Comparison of ENCODE assay signal across 13 mouse cellular contexts in genomic region chr4:139828283-139828678, GRCm38 (mm10). TPM values are rescaled to one million over a fixed set of nuclear protein-coding genes. Genes with fewer than 3 reads are reported as not detected.
DNase-seq lines count a peak whose midpoint lies in the region; ATAC-seq and TF ChIP-seq lines count a peak whose summit lies in the region.
"Had no signal": no experiment of that assay in that cellular context is flagged by ENCODE, and none has a peak within 500 bp of the region (broad histone marks: within the 10 kb centered on the region; RNA-seq: fewer than 3 reads in every experiment).

No protein-coding gene starts in this region.

- no peak for TF ChIP-seq CTCF in E14TG2a.4 (conservative IDR thresholded peaks at IDR 0.05; ENCODE audit: low read length)

- H3K9me3 ChIP-seq in forebrain, embryonic 10.5 days = no peaks in the 10 kb centered on the region
- H3K9me3 ChIP-seq in forebrain, embryonic 14.5 days (replicated peaks; ENCODE audit: control insufficient read depth, low read length) = no peaks in the 10 kb centered on the region
- no peaks in the 10 kb centered on the region for H3K9me3 ChIP-seq in E14TG2a.4 (ENCODE audit: low read length)
- H3K9me3 ChIP-seq in forebrain, embryonic 16.5 days (ENCODE audit: control insufficient read depth, low read length) = no peaks in the 10 kb centered on the region
- no peaks in the 10 kb centered on the region for H3K9me3 ChIP-seq in midbrain, embryonic 11.5 days (ENCODE audit: control insufficient read depth, low read length)
- H3K9me3 ChIP-seq: lung, embryonic 15.5 days had no signal

- H3K27me3 ChIP-seq in forebrain, embryonic 10.5 days (ENCODE audit: poor library complexity, severe bottlenecking) = peaks cover 100% of the 10 kb centered on the region
- peaks cover 99% of the 10 kb centered on the region for H3K27me3 ChIP-seq in forebrain, embryonic 14.5 days (replicated peaks; ENCODE audit: control insufficient read depth, insufficient read depth, low read length)
- H3K27me3 ChIP-seq in E14TG2a.4 (ENCODE audit: insufficient read depth, low read length) = peaks cover 98% of the 10 kb centered on the region
- peaks cover 89% of the 10 kb centered on the region for H3K27me3 ChIP-seq in forebrain, embryonic 16.5 days (replicated peaks; ENCODE audit: control insufficient read depth, insufficient read depth, low read length)
- H3K27me3 ChIP-seq in midbrain, embryonic 11.5 days (ENCODE audit: control insufficient read depth, insufficient read depth, low read length) = peaks cover 79% of the 10 kb centered on the region

- H3K9ac ChIP-seq in forebrain, embryonic 14.5 days (ENCODE audit: low read length) = no peak overlapping the region
- no peak overlapping the region for H3K9ac ChIP-seq in forebrain, embryonic 16.5 days (replicated peaks; ENCODE audit: low read depth, low read length)
- H3K9ac ChIP-seq in midbrain, embryonic 11.5 days (ENCODE audit: low read length) = peak overlapping the region; percentile 32
- H3K9ac ChIP-seq: lung, embryonic 15.5 days had no signal

- 2% methylated on average over 37 of the region's 37 CpGs for WGBS in forebrain, embryonic 10.5 days
- WGBS in forebrain, embryonic 14.5 days = under 1% methylated on average over 36 of the region's 37 CpGs
- 2% methylated on average over 32 of the region's 37 CpGs for WGBS in forebrain, embryonic 16.5 days
- 3% methylated on average over 34 of the region's 37 CpGs for WGBS in midbrain, embryonic 11.5 days

- H3K27ac ChIP-seq in forebrain, embryonic 10.5 days = no peak overlapping the region; the same call in 1 of the 2 replicates
- H3K27ac ChIP-seq in forebrain, embryonic 14.5 days (ENCODE audit: low read depth, low read length) = no peak overlapping the region
- no peak overlapping the region for H3K27ac ChIP-seq in forebrain, embryonic 16.5 days (ENCODE audit: low read length)
- no peak overlapping the region for H3K27ac ChIP-seq in midbrain, embryonic 11.5 days (ENCODE audit: low read depth, low read length)
- H3K27ac ChIP-seq: lung, embryonic 15.5 days had no signal

- DNase-seq in forebrain, embryonic 10.5 days (ENCODE audit: extremely low spot score, low spot score) = no peak
- DNase-seq in forebrain, embryonic 14.5 days (ENCODE audit: low spot score) = no peak
- DNase-seq in midbrain, embryonic 11.5 days (ENCODE audit: low spot score, missing footprints) = no peak
- DNase-seq in yolk sac, embryonic 10.5 days (ENCODE audit: low spot score) = no peak
- no peak for DNase-seq in urinary bladder, postnatal 4 days (ENCODE audit: low spot score in 2 of 2)
- DNase-seq: adrenal gland, postnatal 10 days; cerebellum, postnatal 10 days; kidney, postnatal 10 days had no signal

- H3K4me1 ChIP-seq in forebrain, embryonic 10.5 days = peaks cover 90% of the 10 kb centered on the region
- H3K4me1 ChIP-seq in forebrain, embryonic 14.5 days (ENCODE audit: control insufficient read depth, insufficient read depth, low read length) = peaks cover 8% of the 10 kb centered on the region
- H3K4me1 ChIP-seq in E14TG2a.4 (replicated peaks; ENCODE audit: low read depth, low read length) = peaks cover 79% of the 10 kb centered on the region
- H3K4me1 ChIP-seq in forebrain, embryonic 16.5 days (replicated peaks; ENCODE audit: control insufficient read depth, insufficient read depth, low read length) = peaks cover 34% of the 10 kb centered on the region
- H3K4me1 ChIP-seq in midbrain, embryonic 11.5 days (ENCODE audit: control insufficient read depth, insufficient read depth, low read length) = peaks cover 72% of the 10 kb centered on the region

- H3K4me3 ChIP-seq in forebrain, embryonic 10.5 days = peak overlapping the region; percentile 55
- H3K4me3 ChIP-seq in forebrain, embryonic 14.5 days (ENCODE audit: low read depth, low read length) = no peak overlapping the region
- peak overlapping the region; percentile 46 for H3K4me3 ChIP-seq in E14TG2a.4 (replicated peaks; ENCODE audit: low read length)
- peak overlapping the region; percentile 10; the same call in 1 of the 2 replicates for H3K4me3 ChIP-seq in forebrain, embryonic 16.5 days (replicated peaks; ENCODE audit: low read length)
- H3K4me3 ChIP-seq in midbrain, embryonic 11.5 days (ENCODE audit: low read depth, low read length) = 0 out of 2 replicates have a peak overlapping the region, but pooled peaks have one; percentile 13
- H3K4me3 ChIP-seq: lung, embryonic 15.5 days had no signal

- no peaks in the 10 kb centered on the region for H3K36me3 ChIP-seq in forebrain, embryonic 10.5 days (replicated peaks)
- H3K36me3 ChIP-seq in forebrain, embryonic 14.5 days (ENCODE audit: control insufficient read depth, insufficient read depth, low read length) = no peaks in the 10 kb centered on the region
- no peaks in the 10 kb centered on the region for H3K36me3 ChIP-seq in E14TG2a.4 (ENCODE audit: insufficient read depth, low read length)
- H3K36me3 ChIP-seq in forebrain, embryonic 16.5 days (ENCODE audit: control insufficient read depth, insufficient read depth) = no peaks in the 10 kb centered on the region
- no peaks in the 10 kb centered on the region for H3K36me3 ChIP-seq in midbrain, embryonic 11.5 days (ENCODE audit: control insufficient read depth, insufficient read depth, low read length)
- H3K36me3 ChIP-seq: lung, embryonic 15.5 days had no signal

- no peak for ATAC-seq in forebrain, embryonic 14.5 days
- ATAC-seq in forebrain, embryonic 16.5 days = no peak
- ATAC-seq in midbrain, embryonic 11.5 days (ENCODE audit: low FRiP score) = no peak
- ATAC-seq in CD4-positive, CD25-positive, alpha-beta regulatory T cell, adult 4 months = no peak

- no peak overlapping the region for H3K4me2 ChIP-seq in forebrain, embryonic 14.5 days (ENCODE audit: low read length)
- H3K4me2 ChIP-seq in forebrain, embryonic 16.5 days (ENCODE audit: low read length) = peak overlapping the region; percentile 17; the same call in 1 of the 2 replicates
- peak overlapping the region; percentile 57 for H3K4me2 ChIP-seq in midbrain, embryonic 11.5 days
- H3K4me2 ChIP-seq: lung, embryonic 15.5 days had no signal

RNA-seq across cellular contexts. Expression of gene Pax7, which starts 5.0 kb away (rescaled TPM):
- 2.2 and 2.4 TPM in 2 replicates for polyA plus RNA-seq in forebrain, embryonic 10.5 days (2016; fragmentation: Nextera tagmentation; extraction: Ambion mirVana)
- polyA plus RNA-seq in forebrain, embryonic 14.5 days (2014; fragmentation: Nextera tagmentation; extraction: Ambion mirVana) = 0.05 and 0.06 TPM in 2 replicates
- 0.15 TPM in 1 of 2 replicates, not detected in the other for polyA plus RNA-seq in forebrain, embryonic 16.5 days (2015; fragmentation: Nextera tagmentation; extraction: Ambion mirVana)
- polyA plus RNA-seq in midbrain, embryonic 11.5 days (2014; fragmentation: Nextera tagmentation; extraction: Ambion mirVana) = 3.1 and 3.4 TPM in 2 replicates
- polyA plus RNA-seq in CD4-positive, CD25-positive, alpha-beta regulatory T cell, adult 4 months (2017; shearing (Covaris generic)) = not detected
- polyA plus RNA-seq: heart, postnatal 0 days had no signal
